Mouse (Mus musculus) ZHBTc4 (cell line): ENCODE measurements at regions not wholly inside any gene's neighbourhood (a gene's known extent, or its start where the extent isn't known, plus 50 kb on each side); places are given as distances from the start of the nearest gene placed in this dataset.

ENCODE experiments used
- DNase-seq: peaks from one replicate; pipeline ENCODE4 v3.0.0-alpha.2; 2011; ENCODE audit warnings: low read depth, low spot score

- DNase-seq = peak; percentile 21
Measured at GRCm38 (mm10) chr11:12913401-12913800, 448.6 kb upstream of the Cobl start.

GRCm38 (mm10) chr11:12873712-12874111 is 409.0 kb upstream of the Cobl start:
- no peak for DNase-seq

DNA sequence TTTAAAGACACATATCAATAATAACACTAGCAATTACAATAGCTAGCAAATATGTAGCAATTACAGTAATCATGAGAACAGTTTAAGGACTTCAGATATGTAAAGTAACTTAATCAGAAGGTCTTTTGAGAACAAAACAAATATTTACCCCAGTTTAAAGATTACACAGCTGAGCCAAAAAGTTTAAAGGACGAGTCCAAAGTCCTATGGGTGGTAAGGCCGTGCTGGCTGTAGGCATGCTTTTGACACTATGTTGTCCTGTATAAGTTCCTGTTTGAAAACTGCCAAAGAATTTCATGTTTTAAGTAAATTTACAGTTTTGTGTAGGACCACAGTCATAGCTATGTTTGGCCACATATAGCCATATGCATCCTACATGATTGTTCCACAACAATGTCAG is 408.0 kb upstream of the Cobl start:
- no peak for DNase-seq

- no peak for DNase-seq
Measured at GRCm38 (mm10) chr11:12872399-12872798, 407.6 kb upstream of the Cobl start.

GRCm38 (mm10) chr11:12867541-12867940 is 402.8 kb upstream of the Cobl start:
- DNase-seq = no peak

DNA sequence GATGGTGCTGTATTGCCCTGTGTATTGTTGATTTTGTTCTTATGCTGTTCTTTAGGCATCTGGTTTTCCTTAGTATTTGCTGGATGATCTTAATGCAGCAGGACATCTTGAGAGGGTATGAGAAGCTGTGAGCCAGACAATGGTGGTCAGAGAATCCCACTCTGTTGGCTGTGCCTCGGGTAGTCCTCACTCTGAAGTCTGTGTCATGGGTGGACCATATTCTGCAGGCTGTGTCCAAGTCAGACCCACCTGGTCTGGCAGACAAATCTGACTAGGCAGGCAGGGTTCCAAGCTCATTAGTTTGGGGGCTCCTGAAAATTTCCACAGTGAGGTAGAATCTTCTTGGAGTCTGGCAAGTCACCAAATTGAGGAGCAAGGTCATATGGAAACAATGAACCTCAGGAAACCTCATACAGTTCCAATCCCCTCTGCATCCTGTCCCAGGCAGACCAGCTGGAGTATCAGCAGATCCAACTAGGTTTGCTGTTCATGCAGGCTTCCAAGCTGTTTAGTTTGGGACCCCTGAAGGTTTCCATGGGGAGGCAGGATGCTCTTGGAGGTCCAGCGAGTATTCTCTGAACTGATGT is 400.4 kb upstream of the Cobl start:
- no peak for DNase-seq

GRCm38 (mm10) chr11:12859344-12859930 is 394.7 kb upstream of the Cobl start:
- no peak for DNase-seq

GRCm38 (mm10) chr11:12858274-12858884 is 393.6 kb upstream of the Cobl start:
- no peak for DNase-seq

DNA sequence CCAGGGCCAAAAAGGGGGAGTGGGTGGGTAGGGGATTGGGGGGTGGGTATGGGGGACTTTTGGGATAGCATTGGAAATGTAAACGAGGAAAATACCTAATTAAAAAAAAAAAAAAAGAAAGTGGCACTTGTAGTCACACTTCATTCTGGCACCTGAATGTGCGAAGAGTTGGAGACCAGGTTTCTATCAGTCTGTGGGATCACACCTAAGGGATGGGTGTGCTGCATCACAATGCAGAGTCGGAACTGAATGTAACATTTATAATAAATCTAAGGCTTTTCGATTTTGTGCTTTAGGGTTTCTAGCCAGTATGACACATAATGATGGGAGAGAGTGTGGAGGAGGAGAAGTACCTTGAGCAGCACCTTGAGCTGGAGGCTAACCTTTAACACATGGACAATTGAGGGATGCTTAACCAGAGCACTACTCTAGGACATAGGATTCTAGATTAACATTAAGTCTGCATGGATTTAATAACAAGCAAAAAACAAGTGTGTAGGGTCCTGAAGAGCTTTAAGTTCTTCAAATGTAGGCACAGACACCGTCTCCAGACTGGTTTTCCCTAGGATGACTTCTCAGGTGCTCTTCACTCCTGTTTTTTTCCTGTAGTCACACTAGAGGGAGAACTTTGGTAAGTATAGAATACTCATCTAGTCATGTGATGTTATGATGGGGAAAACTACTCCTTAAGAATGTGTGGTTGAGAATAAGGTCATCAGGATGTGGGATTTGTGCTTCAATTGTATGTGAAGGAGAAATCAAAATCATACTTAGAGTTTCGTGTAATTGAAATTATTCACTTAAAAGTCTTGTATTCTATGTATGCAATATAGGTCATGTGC is 392.8 kb upstream of the Cobl start:
- no peak for DNase-seq

GRCm38 (mm10) chr11:12847793-12848192 is 383.0 kb upstream of the Cobl start:
- DNase-seq = no peak

DNA sequence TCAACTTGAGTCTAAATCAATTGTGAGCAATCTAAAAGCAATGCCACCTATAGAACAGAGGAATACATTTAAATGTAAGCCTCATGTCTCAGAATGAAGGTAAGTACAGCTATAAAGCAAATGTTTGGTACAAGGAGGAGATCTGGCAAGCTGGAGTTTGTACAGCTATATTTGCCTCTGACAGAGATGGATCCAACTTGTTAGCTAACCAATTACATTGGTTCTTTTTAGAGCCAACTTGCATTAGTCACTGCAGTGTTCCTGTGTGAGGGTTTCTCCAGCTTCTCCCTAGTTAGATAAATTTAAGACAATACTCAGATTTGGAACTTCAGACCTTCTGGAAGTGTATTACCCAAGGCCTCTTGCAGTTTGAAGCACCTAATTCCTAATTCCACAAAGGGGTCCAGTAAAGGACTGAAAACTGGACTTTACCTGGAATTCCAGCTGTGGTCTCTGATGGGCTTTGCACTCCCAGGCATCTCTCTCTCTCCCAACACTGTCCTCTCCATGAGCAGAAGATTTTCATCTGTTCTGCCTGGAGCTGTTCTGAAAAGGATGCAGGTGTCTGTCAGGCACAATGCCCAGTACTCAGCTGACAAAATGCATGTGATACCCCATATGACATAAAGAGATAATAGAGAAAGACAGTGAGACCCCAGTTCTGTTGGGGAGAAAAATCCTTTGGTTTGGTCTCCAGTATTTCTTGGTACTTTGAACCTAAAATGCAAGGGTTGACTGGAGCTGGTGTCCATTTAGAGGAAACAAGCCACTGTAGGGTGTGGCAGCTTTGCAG is 379.1 kb upstream of the Cobl start:
- no peak for DNase-seq

GRCm38 (mm10) chr11:12841393-12841792 is 376.6 kb upstream of the Cobl start:
- DNase-seq = no peak

DNA sequence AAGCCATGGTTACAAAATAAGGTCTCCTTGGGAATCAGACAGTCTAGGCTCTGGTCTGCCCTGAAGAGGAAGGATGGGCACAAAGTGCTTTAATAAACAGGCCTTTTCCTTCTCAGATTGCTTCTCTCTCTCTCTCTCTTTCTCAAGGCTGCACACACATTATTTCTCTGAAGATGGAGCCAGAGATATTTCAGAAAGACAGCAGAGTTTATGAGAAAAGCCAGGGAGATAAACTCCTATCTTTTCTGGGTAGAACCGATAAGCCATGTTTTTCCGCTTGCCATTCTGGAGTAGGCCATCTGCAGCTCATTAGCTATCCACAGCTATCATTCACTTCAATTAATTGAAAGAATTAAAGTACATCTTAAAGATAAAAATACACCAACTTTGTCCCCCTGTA is 373.2 kb upstream of the Cobl start:
- no peak for DNase-seq

GRCm38 (mm10) chr11:12837387-12837786 is 372.6 kb upstream of the Cobl start:
- no peak for DNase-seq

GRCm38 (mm10) chr11:12836387-12836786 is 371.6 kb upstream of the Cobl start:
- DNase-seq = no peak

GRCm38 (mm10) chr11:12812021-12812420 is 347.3 kb upstream of the Cobl start:
- DNase-seq = peak; percentile 61

DNA sequence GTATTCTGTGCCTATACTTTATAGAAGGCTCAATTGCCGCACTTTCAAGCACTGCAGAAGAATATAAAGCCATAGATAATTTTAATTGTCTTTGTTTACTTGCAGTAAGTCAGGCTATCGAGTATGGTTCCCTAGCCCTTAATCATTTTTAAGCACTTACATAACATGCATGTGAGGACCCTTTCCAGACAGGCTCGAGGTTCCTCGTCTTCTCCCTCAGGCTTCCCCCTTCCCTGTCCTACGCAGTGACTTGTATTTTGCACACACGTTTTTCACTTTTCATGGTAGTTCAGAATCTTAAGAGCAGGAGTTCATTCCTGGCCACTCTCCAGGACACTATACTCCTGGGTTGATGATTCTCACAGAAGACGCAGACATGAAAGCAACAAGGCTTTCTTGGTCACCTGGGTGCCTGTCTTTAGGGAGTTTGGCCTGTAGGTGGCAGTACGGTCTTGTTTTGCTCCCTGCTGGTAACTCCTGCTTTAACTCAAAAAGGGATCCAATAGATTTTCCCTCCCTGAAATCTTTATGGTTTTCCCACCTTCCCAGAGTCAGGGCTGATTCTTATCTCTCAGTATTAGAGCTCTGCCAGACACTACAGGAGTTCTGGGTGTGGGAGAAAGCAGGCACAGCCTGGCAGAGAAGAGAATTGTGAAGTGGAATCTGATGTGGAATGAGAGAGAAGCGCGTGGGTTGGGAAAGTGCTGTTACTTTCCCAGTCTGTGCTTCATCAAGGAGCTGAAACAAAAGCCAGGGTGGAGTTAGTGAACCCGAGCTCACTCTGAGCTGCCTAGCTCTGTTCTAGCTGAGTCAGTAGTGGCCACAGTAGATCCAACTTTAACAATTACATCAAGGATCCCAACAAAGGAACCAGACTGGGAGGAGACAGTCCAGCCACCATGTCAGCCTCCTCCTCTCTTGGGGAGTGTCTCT is 346.5 kb upstream of the Cobl start:
- peak; percentile 94 for DNase-seq
